Mouse (Mus musculus): ENCODE measurements around the gene Gcnt3.
A peak's percentile ranks its signal among the peaks of the same experiment; 100 is the strongest.
"Not testable (repeated sequence)": the region's sequence is repeated elsewhere in the genome, so short reads cannot be mapped to it uniquely, and the experiment has no call there.

Gcnt3 gene

GRCm38 (mm10) chr9:70042935-70043334, 5.0 kb upstream of the Gcnt3 start:
- DNase-seq (ENCODE audit: low read depth), result no peak

GRCm38 (mm10) chr9:70042137-70042536, 4.2 kb upstream of the Gcnt3 start:
- DNase-seq (ENCODE audit: low read depth), result peak; percentile 39

- DNase-seq (ENCODE audit: low read depth), result no peak
Measured at GRCm38 (mm10) chr9:70040570-70040969, 2.7 kb upstream of the Gcnt3 start.

GRCm38 (mm10) chr9:70039597-70040385, 1.9 kb upstream of the Gcnt3 start:
- DNase-seq (ENCODE audit: low read depth), result no peak

GRCm38 (mm10) chr9:70036646-70037045, 1.2 kb downstream of the Gcnt3 start:
- no peak for DNase-seq (ENCODE audit: low read depth)

- no peak for DNase-seq (ENCODE audit: low read depth)
Measured at GRCm38 (mm10) chr9:70034702-70035101, 3.2 kb downstream of the Gcnt3 start.

- no peak for DNase-seq (ENCODE audit: low read depth)
Measured at GRCm38 (mm10) chr9:70033056-70033455, 4.8 kb downstream of the Gcnt3 start.

GRCm38 (mm10) chr9:70032167-70032566, 5.7 kb downstream of the Gcnt3 start:
- no peak for DNase-seq (ENCODE audit: low read depth)

- DNase-seq (ENCODE audit: low read depth), result peak; percentile 32
Measured at GRCm38 (mm10) chr9:70025365-70026012, 12.4 kb downstream of the Gcnt3 start.

- DNase-seq (ENCODE audit: low read depth), result peak; percentile 16
Measured at GRCm38 (mm10) chr9:70024648-70025047, 13.2 kb downstream of the Gcnt3 start.

- not testable (repeated sequence) for DNase-seq (ENCODE audit: low read depth)
Measured at GRCm38 (mm10) chr9:70023615-70024014, 14.3 kb downstream of the Gcnt3 start.

- no peak for DNase-seq (ENCODE audit: low read depth)
Measured at GRCm38 (mm10) chr9:70022083-70022482, 15.8 kb downstream of the Gcnt3 start.

- no peak for DNase-seq (ENCODE audit: low read depth)
Measured at GRCm38 (mm10) chr9:70021610-70022009, 16.3 kb downstream of the Gcnt3 start.

- peak; percentile 52 for DNase-seq (ENCODE audit: low read depth)
Measured at GRCm38 (mm10) chr9:70018879-70019278, 19.0 kb downstream of the Gcnt3 start.

GRCm38 (mm10) chr9:70015632-70016031, 22.3 kb downstream of the Gcnt3 start:
- no peak for DNase-seq (ENCODE audit: low read depth)

GRCm38 (mm10) chr9:70012408-70012901, 25.4 kb downstream of the Gcnt3 start, which contains the start of gene Gtf2a2:
Gtf2a2 (plus strand) TSS chr9:70012550.
- DNase-seq (ENCODE audit: low read depth), result peak; percentile 93

- DNase-seq (ENCODE audit: low read depth), result no peak
Measured at GRCm38 (mm10) chr9:70011537-70012407, 26.1 kb downstream of the Gcnt3 start.

GRCm38 (mm10) chr9:70010781-70011473, 27.0 kb downstream of the Gcnt3 start:
- DNase-seq (ENCODE audit: low read depth), result no peak

GRCm38 (mm10) chr9:70009754-70010304, 28.1 kb downstream of the Gcnt3 start:
- DNase-seq (ENCODE audit: low read depth), result no peak

GRCm38 (mm10) chr9:70007506-70008248, 30.2 kb downstream of the Gcnt3 start:
- no peak for DNase-seq (ENCODE audit: low read depth)

- no peak for DNase-seq (ENCODE audit: low read depth)
Measured at GRCm38 (mm10) chr9:70006984-70007383, 30.9 kb downstream of the Gcnt3 start.

Data from NIH3T3 (cell line).